Comparison of ENCODE assay signal across 10 mouse cellular contexts in genomic region chr10:50199857-50200256, GRCm38 (mm10).
DNase-seq lines count a peak whose midpoint lies in the region; ATAC-seq lines count a peak whose summit lies in the region.
"Had no signal": no experiment of that assay in that cellular context is flagged by ENCODE, and none has a peak within 500 bp of the region (broad histone marks: within the 10 kb centered on the region; RNA-seq: fewer than 3 reads in every experiment).

No protein-coding gene starts in this region.

- H3K4me1 ChIP-seq in hindbrain, embryonic 14.5 days (replicated peaks; ENCODE audit: control insufficient read depth, insufficient read depth, low read length), result no peaks in the 10 kb centered on the region
- H3K4me1 ChIP-seq in heart, embryonic 12.5 days (replicated peaks), result 0 out of 2 replicates have a peak, but pooled peaks cover 4% of the 10 kb centered on the region

- peak; percentile 6 to 25 for DNase-seq in left cerebral cortex, postnatal 14 days (ENCODE audit: low spot score in 2 of 2)
- DNase-seq in left cerebral cortex, adult 18-20 months (ENCODE audit: low spot score in 2 of 2), result no peak
- DNase-seq in cerebellum, adult 9-10 months, result peak; percentile 83
- peak; percentile 68 for DNase-seq in hindbrain, embryonic 14.5 days (ENCODE audit: low spot score)
- peak; percentile 14 for DNase-seq in retina, postnatal 7 days (ENCODE audit: low read depth, low spot score)
- no peak for DNase-seq in urinary bladder, postnatal 10 days (ENCODE audit: low spot score)
- no peak for DNase-seq in left cerebral cortex, postnatal 4 days

- no peak overlapping the region for H3K4me3 ChIP-seq in hindbrain, embryonic 14.5 days (replicated peaks; ENCODE audit: low read length)
- no peak overlapping the region for H3K4me3 ChIP-seq in heart, embryonic 12.5 days

- no peak overlapping the region for H3K9ac ChIP-seq in hindbrain, embryonic 14.5 days
- no peak overlapping the region for H3K9ac ChIP-seq in heart, embryonic 12.5 days
- H3K9ac ChIP-seq: liver, embryonic 14.5 days had no signal

- H3K36me3 ChIP-seq in hindbrain, embryonic 14.5 days (replicated peaks; ENCODE audit: control insufficient read depth, insufficient read depth), result no peaks in the 10 kb centered on the region
- no peaks in the 10 kb centered on the region for H3K36me3 ChIP-seq in heart, embryonic 12.5 days

- ATAC-seq in hindbrain, embryonic 14.5 days (ENCODE audit: low FRiP score), result peak; percentile 91
- ATAC-seq in heart, embryonic 12.5 days (ENCODE audit: insufficient number of reproducible peaks, low FRiP score), result no peak
- ATAC-seq: inflammation-experienced regulatory T-cells, adult 6 months had no signal

- H3K27me3 ChIP-seq in hindbrain, embryonic 14.5 days (ENCODE audit: control insufficient read depth, insufficient read depth, low read length), result no peaks in the 10 kb centered on the region
- no peaks in the 10 kb centered on the region for H3K27me3 ChIP-seq in heart, embryonic 12.5 days (replicated peaks)

- intact Hi-C loops in left cerebral cortex, postnatal 14 days (cut with DNase I), result loop anchor here (5.0 kb wide), 1 partner anchor 413 kb away; the partner anchor contains the start of gene Grik2
- intact Hi-C loops in left cerebral cortex, postnatal 4 days (cut with DNase I), result loop anchor here (10.0 kb wide), 1 partner anchor 415 kb away; the partner anchor contains the start of gene Grik2

- no peak overlapping the region for H3K4me2 ChIP-seq in hindbrain, embryonic 14.5 days (replicated peaks)
- no peak overlapping the region for H3K4me2 ChIP-seq in heart, embryonic 12.5 days

- no peaks in the 10 kb centered on the region for H3K9me3 ChIP-seq in hindbrain, embryonic 14.5 days (ENCODE audit: control insufficient read depth, low read length)
- no peaks in the 10 kb centered on the region for H3K9me3 ChIP-seq in heart, embryonic 12.5 days (replicated peaks)

- H3K27ac ChIP-seq in hindbrain, embryonic 14.5 days, result no peak overlapping the region
- H3K27ac ChIP-seq in heart, embryonic 12.5 days (ENCODE audit: poor library complexity, severe bottlenecking), result no peak overlapping the region
- H3K27ac ChIP-seq: liver, embryonic 14.5 days had no signal

Comparison
In these comparisons a context has a peak if more than half of its experiments do, and no peak if none do; other contexts are left out.
1. DNase-seq: peak in left cerebral cortex, postnatal 14 days (2 of 2), cerebellum, adult 9-10 months (single experiment), hindbrain, embryonic 14.5 days (single experiment) and retina, postnatal 7 days (single experiment); none in left cerebral cortex, adult 18-20 months (0 of 2), urinary bladder, postnatal 10 days (single experiment) and left cerebral cortex, postnatal 4 days (single experiment).